Mouse (Mus musculus) adrenal gland (tissue): ENCODE results near the gene Fbrsl1.
"Not testable (repeated sequence)": the region's sequence is repeated elsewhere in the genome, so short reads cannot be mapped to it uniquely, and the experiment has no call there.

Experiments used
- intact Hi-C: fragments of 180-260 bp; cut with DNase I; formaldehyde crosslinking; loops from one replicate; pipeline ENCODE4 v1.15.1; 2025

Fbrsl1 gene

DNA sequence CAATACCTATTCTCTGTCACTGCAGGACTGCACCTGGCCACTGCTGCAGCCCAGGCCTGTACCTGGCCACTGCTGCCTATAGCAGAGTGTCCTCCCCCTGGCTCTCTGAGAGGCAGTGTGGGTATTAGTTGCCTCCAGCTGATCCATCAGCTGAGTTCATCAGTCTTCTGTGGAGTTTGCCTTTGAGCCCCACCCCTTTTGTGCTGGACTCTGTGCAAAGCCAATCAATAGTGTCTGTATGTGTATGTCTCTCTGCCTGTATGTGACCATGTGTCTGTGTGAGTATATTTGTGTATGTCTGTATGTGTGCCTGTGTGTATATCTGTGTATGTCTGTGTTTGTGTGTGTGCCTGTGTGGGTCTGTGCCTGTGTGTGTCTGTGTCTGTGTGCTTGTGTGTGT is 7.0 kb upstream of the Fbrsl1 start:
- intact Hi-C loops = no loop called here

DNA sequence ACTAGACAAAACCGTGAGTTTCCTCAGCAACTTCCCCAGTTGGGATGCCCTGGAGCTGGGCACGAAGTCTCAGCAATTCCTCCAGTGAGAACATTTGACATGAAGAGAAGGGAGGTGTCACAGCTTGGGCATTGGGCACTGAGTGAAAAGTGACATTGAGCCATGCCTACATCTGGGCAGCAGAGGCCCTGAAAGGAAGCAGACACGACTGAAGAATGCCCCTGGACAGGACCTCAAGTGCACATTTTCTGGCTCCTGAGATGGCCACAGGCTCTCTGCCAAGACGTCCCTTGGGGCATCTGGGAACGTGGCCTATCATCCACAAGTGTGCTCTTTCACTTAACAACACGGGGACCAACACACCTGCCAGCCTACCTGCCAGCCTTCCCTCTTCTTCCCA is 991 bp upstream of the Fbrsl1 start:
- intact Hi-C loops = no loop called here

DNA sequence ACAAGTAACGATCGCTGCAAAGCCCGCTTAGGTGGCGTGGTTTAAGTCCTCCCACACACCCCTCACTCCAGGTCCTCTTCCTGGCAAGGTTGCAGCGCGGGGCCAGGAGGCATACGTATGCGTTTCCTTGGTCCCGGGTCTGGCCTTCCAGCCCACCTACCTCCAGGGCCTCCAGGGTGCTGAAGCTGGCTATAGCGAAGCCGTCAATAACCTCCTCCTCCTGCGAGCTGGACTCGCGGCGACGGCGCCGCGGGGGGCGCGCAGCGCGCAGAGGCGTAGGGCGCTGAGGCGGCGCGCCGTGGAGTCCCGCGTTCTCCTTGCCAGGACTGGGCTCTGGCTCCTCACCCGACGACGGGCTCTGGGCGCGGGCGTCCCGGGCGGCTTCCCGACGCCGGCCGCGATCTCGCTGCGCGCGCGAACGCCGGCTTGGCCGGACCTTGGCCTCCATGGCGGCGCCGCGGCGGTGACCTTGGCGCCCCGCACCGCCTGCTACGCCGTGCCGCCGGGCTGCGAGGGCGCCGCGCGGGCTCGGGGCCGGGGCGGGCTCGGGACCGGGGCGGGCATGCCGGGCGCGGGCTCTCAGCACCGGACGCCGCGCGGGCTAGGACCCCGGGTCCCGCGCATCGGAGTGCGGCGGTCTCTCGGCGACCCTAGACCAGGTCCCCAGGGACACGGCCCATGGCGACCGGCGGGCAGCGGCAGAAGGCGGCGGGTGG is 425 bp downstream of the Fbrsl1 start:
- intact Hi-C loops = no loop called here

DNA sequence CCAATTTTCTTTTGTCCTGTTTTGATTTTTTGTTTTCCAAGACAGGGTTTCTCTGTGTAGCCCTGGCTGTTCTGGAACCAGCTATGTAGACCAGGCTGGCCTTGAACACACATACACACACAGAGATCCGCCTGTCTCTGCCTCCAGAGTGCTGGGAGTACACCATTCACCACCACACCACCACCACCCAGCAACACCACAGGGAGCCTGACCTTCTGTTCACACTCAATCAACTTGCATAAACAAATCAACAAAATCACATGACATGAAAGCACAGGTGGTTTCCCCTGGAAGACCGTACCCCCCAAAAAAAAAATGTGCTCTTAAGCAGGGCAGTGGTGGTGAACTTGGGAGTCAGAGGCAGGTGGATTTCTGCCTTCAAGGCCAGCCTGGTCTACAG is 3.8 kb downstream of the Fbrsl1 start:
- intact Hi-C loops = no loop called here

DNA sequence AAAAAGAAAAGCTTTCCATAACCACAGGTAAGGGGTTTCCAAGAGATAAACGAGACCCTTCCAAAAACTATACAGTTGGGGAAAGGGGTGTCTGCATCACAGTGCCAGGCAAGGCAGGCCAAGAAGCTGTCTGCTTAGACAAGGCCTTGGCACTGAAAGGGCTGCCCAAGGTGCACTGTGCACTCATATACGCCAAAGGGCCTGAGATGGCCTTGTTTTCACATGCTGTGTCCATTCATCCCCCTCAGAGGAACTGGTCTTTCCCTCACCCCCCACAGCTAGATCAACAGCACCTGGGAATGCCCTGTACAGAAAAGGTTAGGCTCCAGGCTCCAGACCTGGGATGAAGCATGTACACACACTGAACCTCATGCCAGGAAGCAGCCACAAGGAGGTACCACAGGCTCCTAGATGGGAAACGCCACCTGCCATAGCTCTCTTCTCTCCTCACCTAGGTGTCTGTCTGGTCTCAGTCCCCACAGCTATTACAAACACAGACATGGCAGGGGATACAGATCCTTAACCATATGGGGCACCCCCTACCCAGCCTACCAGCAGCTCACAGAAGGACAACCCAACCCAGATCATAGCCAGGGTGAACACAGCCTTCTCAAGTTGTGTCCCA is 5.2 kb downstream of the Fbrsl1 start:
- intact Hi-C loops = no loop called here

DNA sequence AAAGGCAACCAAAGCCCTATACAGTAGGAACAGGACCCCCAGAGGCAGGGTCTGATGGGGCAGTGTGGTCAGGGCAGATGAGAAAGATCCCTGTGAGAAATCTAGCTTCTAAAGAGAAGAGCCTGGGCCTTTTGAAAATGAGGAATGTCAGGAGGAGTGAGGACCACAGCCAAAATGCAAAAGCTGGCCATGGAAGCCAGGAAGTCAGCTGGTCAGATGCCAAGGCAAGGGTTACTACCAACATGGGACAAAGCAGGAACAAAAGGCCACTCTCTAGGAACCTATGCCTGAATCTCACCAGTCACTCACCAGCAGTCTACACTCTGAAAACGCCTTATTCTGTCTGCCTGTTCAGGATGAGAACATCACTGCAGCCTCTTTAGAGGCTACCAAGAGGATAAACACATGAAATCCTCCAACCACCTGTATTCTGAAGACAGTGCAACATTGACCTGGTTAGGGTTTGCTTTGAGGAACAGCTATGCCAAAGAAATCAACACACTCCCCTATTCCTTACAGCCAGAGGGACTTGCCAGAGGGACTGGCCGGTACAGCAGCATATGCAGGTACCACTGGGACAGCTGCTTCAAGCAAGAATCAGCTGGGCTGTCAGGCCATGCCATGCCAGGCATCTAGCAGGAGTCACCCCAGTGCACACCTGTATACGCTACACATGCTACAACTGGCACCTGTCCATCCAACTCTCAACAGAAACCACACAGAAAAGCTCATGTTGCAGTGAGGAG is 8.6 kb downstream of the Fbrsl1 start:
- intact Hi-C loops = no loop called here

DNA sequence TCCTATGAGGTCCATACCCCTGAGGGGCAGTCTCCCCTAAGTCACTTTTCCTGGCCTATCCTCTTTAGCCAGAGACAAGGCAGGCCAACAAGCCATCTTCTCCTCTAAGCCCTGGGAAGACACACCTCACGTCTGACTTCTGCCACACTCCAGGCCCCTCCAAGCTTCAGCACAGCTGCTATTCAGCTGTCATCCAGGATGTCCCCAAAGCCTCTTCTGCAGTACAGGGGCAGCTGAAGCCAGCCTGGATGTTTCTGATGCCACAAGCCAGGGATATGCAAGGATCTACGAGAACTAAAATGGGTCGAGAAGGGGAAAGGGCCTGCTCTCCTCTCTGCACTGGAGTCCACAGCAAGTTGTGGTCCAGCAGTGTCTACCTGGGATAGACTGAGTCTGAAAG is 9.7 kb downstream of the Fbrsl1 start:
- intact Hi-C loops = no loop called here

DNA sequence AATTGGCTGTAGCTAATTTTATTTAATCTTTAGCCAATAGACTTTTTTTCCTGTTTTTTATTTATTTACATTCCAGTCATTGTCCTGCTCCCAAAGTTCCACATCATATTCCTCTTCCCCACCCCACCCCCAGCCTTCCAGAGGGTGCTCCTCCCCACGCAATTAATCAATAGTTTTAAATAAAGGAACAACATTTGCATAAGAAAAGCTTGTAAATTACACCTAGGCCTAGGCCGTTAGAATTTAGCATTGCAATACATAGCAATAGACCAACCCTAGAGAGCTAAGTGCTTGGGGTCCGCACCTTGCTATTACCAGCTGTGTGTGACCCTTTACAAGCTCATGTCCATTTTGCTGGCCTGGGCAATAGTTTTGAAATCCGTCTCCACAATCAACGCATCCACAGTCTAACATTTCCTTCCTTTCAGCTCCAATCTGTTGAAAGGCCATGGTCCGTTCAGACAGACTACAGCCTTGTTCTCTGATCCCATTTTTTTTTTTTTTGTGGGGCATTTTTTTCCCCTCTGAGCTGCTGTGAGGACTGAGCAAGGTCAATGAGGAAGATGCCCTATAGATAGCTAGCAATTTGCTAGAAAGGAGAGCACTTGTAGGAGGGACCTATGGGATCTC is 10.6 kb downstream of the Fbrsl1 start:
- intact Hi-C loops = no loop called here

DNA sequence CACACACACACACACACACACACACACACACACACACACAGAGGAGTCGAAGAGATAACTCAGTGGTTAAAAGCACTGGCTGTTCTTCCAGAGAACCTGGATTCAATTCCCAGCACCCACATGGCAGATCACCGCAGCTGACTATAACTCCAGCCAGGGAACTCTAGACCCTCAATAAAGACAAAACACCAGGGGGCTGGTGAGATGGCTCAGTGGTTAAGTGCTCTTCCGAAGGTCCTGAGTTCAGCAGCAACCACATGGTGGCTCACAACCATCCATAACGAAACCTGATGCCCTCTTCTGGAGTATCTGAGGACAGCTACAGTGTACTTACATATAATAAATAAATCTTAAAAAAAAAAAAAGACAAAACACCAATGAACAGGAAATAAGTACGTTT is 12.1 kb downstream of the Fbrsl1 start:
- intact Hi-C loops = not testable (repeated sequence)

DNA sequence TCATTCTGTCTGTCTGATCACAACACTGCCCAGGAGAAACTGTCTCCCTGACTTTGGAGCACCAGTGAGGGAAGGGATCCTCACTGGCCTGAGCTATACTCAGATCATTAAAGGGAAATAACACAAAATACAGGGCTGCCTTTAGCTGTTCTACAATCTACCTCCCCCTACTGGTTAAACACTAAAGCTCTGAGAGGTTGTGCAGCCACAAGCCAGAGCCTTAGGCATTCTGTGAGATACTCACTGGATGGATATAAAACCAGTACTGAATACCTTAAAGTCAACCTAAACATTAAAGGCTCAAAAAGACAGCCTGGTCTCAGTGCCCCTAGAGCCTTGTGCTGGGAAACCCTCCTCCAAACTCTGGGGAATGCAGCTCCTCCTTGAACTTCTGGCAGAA is 13.5 kb downstream of the Fbrsl1 start:
- intact Hi-C loops = no loop called here

DNA sequence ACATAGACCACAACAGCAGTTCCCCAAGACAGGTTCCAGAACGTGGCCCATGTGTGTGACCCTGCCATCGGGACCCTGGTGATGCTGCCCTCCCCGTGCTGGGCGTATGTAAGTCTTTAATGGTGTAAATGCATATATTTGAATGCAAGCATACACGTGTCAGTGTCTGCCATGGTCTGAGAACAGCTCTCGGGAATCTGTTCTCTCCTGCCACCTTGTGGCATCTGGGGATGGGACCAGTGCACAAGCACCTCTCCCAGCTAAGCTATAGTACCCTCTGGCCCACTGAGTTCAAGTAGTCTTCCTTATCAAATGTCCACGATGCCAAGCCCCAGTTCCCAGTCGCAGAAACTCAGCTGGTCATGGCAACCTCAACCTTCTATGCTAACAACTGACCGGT is 19.3 kb downstream of the Fbrsl1 start:
- intact Hi-C loops = loop anchor here (2.0 to 5.0 kb wide), 2 partner anchors 52 to 70 kb away; no protein-coding TSS in a partner anchor

DNA sequence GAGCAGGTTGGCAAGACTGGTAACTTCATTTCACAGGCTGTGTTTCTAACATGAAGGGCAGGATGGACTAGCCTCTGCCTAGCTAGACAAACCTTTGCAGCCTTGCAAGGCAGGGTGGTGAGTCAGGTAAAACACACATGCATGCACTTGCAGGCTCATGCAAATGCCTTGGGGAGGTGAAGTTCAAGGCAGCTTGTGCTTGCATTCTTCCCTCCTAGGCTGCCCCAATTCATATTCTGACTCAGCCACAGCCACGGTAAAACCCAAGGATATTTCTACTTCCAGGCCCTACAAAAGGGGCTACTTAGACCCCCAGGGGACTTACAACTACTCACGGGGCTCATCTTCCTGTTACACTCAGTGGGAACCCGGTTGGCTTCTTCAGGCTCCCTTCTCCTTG is 20.0 kb downstream of the Fbrsl1 start:
- intact Hi-C loops = loop anchor here (2.0 to 5.0 kb wide), 2 partner anchors 51 to 69 kb away; no protein-coding TSS in a partner anchor

DNA sequence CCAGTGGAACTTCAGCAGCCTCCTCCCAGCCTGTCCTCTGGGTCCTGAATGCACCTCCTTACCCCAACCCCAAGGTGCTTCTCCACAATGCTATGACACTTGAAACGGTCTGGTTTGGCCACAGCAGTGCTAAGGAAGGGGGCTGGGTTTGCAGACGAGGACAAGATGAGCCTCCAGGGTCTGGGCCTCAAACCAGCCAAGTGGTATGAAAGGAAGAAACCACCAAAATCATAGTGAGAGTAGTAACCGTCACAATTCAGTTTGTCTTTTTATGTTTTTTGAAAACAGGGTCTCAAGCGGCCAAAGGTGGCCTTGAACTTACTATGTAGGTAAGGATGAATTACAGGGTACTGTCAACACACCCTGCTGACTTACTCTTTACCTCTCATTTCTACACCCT is 23.1 kb downstream of the Fbrsl1 start:
- intact Hi-C loops = loop anchor here (5.0 kb wide), 1 partner anchor 48 kb away; no protein-coding TSS in a partner anchor

DNA sequence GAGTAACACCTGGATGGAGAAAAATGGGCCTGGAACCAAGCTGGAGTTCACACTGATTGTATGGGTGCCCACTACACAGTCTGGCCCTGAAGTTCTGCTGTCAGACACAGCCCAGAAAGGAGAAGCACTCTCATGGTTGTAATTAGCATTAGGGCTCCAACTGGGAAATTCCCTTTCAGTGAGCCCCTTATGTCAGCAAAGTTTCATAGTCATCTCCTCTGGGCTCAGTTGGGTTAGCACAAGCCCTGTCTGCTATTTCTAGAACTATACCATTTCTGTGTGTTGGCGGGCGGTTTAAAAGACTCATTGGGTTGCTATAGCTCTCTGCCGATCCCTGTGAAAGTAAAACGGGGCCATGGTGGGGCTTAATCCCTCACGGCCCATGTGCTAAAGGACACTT is 24.1 kb downstream of the Fbrsl1 start:
- intact Hi-C loops = no loop called here

DNA sequence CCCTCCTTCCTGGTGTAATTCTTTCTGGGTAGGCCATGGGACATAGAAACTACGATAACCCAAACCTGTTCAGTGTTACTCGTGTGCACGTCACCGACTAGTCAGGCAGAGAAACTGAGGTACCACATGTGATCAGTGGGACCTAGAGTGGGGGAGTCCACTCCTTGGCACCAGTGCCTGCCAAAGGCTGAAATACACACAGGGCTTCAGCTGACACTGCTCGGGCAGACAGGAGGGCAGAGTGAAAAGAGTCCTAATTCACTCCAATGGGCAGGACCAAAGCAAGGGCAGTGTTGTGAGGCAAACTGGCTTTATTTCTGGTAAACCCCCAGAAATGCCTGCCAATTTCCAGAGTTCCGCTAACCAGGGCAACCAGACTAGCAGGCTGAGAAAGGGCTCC is 26.9 kb downstream of the Fbrsl1 start:
- intact Hi-C loops = no loop called here

DNA sequence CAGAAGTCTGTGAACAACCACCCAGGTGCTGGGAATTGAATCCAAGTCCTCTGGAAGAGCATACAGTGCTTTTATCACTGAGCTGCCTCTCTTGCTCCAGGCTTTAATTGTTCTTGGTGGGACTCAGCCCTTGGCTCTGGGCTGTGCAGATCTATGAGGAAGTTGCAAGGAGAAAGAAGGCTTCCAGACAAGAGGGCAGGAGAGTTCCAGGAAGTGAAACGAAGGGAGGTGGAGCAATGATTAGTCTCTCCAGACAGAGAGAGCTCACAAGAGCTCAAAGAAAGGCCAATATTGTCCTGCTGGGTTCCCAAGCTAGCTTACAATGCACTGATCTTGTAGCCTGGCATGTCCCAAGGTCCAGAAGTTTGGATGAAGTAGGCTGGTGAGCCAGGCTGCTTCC is 27.4 kb downstream of the Fbrsl1 start:
- intact Hi-C loops = no loop called here

DNA sequence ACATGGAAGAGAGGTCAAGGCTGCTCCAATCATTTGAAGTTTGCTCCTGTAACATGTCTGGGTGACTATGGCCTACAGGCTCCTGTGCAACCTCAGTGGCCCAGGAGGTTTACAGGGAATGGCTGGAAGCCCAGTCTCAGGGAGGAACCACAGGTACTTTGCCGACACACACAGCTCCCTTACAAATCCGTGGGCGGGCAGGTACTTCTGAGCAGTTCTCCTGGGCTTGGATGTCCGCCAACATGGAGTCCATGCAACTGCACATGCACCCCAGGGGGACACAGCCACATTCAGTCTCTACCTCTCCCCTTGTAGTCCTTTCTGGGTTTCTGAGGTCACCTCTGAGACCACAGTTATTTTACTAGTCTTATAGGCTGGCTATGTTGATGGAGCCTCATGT is 28.1 kb downstream of the Fbrsl1 start:
- intact Hi-C loops = no loop called here

DNA sequence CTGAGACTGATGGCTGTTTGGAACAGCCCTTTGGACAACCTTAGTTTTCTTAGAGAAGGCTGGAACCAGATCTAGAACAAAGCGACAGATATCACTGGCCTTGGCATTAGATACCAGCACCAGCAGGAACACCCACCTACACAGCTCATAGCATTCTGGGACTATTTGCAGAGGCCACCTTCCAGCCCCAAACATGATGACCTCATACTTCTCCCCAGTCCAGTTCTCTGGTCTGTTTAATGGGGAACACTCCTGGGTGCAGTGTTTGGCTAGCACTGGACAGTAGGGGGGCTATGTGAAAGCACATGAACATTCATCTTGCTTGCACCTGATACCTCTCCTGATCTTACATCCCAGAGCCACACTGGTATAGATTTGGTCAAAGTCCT is 29.8 kb downstream of the Fbrsl1 start:
- intact Hi-C loops = no loop called here

DNA sequence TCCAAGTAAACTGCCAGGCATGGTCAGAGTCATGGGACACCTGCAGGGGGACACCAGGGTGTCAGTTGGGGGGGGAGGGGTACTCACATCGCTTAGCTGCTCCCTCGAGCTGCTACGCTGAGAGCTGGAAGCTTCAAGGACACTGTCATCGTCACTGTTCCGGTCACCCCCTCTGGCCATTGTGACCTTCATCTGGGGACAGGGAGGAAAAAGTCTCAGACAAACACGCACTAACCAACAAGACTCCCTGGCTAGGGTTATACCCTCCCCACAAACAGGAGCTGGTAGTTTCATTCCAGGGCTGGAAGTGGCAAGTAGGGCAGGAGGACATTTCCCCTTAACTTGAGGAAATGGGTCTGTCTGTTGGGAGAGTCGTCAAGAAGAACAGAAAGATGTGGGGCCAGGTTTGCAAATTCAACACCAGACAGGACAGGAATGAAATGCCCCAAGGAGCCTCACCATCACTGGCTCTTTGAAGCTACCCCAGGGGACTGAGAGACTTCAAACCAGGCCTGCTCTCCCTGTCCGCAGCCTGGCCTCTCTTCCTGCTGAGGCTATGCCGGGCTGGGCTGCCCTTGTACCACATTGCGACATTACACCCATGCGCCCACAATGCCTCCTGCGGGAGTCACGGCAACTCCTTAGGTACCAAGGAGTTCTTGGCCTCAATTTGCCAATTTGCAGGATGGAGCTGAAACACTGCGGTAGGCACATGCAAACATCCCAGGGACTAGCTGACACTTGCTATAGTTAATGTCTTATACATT is 30.4 kb downstream of the Fbrsl1 start:
- intact Hi-C loops = no loop called here

DNA sequence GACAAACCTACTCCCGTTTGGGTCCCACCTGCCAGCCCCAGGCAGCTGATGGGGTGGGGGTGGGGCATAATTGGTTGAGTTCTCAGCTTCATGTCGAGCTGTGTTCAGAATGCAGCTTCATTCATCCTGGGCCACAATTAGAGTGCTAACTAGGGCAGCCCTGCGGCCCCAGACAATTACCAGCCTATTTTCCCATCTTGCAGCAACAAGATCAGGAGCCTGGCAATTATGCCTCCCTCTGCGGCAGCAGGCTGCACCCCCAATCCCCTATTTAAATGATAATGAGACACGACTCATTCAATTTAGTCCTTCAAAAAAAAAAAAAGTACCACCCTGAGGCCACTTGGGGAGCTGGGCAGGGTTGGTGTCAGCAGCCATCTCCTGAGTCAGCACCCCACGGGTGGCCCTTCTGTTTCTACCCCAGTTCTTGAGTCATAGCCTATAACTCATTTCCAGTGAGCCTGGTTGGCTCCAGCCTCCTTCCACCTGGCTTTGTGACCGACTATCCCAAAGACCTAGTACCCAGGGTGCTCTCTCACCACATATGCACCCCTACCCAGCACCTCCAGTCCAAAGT is 31.4 kb downstream of the Fbrsl1 start:
- intact Hi-C loops = no loop called here
